Mouse (Mus musculus) telencephalon, adult 2 months (tissue): Measurements from ENCODE around the gene Morn3.
"Not testable (repeated sequence)": the region's sequence is repeated elsewhere in the genome, so short reads cannot be mapped to it uniquely, and the experiment has no call there.

Source experiments
- DNase-seq: peaks from one replicate; pipeline ENCODE4 v3.0.0-alpha.2; 2011; ENCODE audit warnings: low read depth, low spot score

Gene Morn3

DNA sequence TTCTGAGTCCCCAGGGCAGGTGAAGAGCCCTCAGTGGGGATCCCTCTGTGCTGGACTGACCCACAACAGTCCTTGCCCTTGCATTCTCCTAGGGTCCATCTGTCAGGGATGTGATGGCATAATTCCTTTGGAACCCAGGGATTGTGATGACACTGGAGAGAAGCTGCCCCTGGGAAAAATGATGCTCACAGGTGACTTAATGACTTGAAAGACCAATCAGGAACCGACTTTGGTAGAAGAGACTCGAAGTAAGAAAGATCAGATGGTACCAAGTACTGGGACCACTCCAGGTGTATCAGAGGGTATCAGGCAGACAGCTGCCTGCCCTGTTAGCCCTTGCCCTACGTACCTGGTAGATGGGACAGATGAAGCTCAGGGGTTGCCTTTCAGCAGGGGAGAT is at the start of gene Morn3:
Morn3 (minus strand) TSS at position 101 of the 400 bp plus-strand sequence.
- no peak for DNase-seq

- DNase-seq = no peak
Measured at GRCm38 (mm10) chr5:123096299-123096698, 49.5 kb upstream of the Morn3 start.

GRCm38 (mm10) chr5:123094238-123094991 is 47.6 kb upstream of the Morn3 start:
- DNase-seq = no peak

- DNase-seq = no peak
Measured at GRCm38 (mm10) chr5:123093077-123093633, 46.3 kb upstream of the Morn3 start.

DNA sequence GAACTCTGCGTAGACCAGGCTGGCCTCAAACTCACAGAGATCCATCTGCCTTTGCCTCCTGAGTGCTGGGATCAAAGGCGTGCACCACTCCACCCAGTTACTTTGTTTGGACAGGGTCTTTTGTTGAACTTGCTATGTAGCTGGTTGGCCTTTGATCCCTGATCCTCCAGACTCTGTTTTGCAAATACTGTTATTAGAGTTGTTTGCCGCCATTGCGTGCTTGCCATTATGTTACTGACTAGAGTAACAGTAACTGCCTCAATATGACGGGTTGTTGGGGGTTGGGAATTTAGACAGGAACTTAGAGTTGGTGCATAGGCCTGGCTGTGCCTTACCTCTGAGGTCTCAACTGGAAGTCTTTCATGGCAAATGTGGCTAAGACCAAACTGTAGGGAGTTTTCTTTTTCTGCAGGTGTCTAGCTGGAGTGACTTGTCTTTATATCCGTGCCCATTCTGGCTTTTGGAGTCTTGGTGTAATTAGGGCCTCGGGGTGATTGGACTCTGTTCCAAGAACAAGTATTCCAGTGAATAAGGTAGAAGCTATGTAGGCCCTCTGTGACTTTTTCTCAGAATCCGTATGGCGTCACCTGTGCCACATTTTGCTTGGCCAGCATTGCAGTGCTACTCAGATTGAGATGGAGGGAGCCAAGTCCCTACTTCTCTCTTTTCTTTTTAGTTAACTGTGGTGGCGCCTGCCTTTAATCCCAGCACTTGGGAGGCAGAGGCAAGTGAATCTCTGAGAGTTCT is 43.9 kb upstream of the Morn3 start:
- DNase-seq = no peak

DNA sequence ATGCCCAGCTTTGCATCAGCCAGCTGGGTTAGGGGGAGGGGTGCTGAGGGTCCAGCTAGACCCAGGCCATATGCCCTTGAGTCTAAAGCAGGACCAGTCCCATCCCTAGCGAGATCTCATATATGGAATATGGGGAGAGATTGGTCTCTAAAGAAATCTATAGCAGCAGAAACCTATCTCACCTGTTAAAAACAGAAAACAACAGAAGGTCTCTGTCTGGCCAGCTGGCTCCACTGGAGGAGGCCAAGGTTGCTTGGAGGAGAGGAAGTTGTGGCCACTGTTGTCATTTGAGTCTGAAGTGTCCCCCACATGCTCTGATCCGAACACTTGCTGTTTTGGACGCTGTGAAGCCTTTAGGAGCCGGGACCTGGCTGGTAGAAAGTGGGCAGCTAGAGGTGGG is 42.0 kb upstream of the Morn3 start:
- DNase-seq = no peak

GRCm38 (mm10) chr5:123086501-123086900 is 39.7 kb upstream of the Morn3 start:
- DNase-seq = no peak

GRCm38 (mm10) chr5:123083340-123084050 is 36.7 kb upstream of the Morn3 start:
- DNase-seq = no peak

GRCm38 (mm10) chr5:123080510-123080909 is 33.7 kb upstream of the Morn3 start:
- DNase-seq = no peak

- DNase-seq = no peak
Measured at GRCm38 (mm10) chr5:123080041-123080440, 33.2 kb upstream of the Morn3 start.

DNA sequence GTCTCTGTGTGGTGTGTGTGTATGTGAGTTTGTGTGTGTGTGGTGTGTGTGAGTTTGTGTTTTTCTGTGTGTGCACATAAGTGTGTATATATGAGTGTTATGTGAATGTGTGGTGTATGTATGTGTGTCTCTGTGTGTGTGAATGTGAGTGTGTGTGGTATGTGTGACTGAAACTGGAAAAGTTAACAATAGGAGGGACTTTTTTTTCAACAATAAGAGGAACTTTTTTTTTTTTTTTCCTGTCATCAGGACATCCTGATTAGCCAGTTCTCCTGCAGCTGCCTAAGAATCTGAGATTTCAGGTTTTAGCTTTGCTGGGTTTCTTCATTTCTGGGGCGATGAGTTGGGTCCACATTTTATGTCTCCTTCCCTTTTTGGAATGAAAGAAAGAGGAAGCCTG is 32.8 kb upstream of the Morn3 start:
- DNase-seq = no peak

DNA sequence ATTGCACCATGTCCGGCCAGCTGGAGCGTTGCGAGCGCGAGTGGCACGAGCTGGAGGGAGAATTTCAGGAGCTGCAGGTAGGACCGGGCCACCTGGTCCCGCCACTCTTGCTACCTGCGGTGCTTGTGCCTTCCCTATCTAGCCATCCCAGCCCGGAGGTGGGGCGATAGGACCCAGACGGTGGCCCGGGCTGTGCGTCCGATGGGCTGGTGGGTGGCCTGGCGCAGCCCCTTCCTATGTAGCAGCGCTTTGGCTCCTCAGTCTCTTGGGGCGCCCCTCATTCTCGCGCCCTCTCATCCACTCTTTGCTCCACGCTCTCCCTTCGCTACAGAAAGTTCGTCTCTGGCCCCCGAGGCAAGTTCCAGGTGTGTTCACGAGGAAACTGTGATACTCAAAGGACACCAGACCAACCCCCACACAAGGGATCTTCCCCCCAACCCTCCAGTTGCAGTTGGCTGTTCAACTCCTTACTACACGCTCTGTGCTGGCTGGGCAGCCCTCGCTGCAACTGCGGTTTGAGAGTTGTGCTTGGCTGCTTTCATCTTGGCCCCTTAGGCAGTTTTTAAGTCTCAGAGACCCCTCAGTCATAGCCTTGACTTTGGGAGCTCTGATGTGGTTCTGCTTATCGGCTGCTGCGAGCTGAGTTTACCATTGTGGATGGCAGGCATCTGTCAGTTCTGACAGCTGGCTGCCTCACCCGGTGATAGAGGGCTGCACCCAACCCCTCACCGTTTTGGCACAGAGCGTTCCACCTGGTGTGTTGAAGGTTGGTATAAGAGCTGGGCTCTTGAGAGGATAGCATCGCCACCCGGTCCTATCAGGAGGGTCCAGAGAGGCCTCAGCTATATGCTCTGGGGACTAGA is 29.8 kb upstream of the Morn3 start:
- no peak for DNase-seq

- DNase-seq = peak; percentile 72
Measured at GRCm38 (mm10) chr5:123075576-123076418, 29.0 kb upstream of the Morn3 start.

DNA sequence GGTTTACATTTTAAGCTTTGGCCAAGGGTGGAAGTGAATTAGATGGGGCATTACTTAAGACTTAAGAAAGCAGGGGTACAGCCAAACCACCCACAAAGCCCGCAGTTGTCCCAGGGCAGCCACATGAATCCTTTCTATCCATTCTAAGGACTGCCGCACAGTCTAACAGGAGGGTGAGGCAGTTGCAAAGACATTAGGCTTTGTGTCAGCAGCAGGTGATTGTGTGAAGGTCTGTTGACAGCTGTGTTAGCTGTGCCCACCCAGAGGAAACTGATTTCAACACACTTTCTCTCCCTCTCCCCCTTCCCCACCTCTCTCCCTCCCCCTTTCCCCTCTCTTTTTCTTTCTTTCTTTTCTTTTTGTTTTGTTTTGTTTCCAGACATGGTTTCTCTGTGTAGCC is 21.9 kb upstream of the Morn3 start:
- DNase-seq = no peak

- DNase-seq = no peak
Measured at GRCm38 (mm10) chr5:123068115-123068514, 21.3 kb upstream of the Morn3 start, which contains the start of gene Tmem120b. Gene Tmem120b (plus strand): TSS chr5:123068415.

DNA sequence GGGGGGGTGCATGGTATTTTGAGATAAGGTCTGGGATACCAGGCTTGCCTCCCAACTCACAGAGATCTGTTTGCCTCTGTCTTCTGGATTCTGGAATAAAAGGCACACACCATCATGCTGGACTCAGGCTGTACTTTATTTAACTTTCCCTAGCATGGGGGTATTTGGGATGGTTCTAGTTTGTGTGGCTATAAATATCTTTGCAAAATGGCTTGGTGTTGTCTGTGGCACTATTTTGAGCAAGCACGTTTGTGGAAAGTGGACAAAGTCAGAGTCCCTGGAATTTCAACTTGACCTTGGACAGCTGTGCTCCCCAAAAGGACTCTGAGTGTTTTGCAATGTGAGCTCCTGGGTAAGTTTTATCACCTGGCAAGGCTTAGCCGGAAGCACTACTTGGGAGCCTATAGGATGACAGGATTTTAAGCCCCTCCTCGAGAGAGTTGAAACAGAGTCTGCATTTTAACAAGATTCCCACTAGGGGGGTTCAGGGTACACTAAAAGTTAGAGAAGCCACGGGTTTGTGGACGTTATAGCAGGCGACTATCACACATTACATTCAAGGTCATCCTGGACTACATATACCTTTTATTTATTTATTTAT is 20.7 kb upstream of the Morn3 start:
- no peak for DNase-seq

DNA sequence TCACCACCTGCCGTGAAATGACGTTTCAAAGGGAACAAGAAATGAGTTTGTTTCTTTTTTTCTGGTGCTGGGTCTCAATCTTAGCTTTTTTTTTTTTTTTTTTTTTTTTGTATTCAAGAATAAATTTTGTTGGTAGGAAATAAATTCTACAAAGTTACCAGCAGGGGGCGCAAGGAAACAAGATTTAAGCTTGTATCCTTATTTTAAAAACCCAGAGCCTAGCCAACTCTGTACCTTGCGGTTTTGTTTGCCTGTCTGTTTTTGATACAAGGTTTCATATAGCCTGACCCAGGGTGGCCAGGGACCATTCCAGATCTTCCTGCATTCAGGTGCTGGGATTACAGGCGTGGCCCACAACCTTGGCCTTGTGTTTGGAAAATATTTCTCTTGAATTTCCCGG is 17.4 kb upstream of the Morn3 start:
- peak; percentile 89 for DNase-seq

- no peak for DNase-seq
Measured at GRCm38 (mm10) chr5:123063141-123063540, 16.3 kb upstream of the Morn3 start.

DNA sequence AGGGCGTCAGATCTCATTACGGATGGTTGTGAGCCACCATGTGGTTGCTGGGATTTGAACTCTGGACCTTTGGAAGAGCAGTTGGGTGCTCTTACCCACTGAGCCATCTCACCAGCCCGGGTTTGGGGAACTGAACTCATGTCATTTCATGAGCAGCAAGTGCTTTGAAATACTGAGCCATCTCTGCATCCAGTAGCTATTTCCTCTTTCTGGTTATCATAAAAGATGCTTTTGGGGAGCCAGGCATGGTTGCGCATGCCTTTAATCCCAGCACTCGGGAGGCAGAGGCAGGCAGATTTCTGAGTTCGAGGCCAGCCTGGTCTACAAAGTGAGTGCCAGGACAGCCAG is 14.6 kb upstream of the Morn3 start:
- DNase-seq = not testable (repeated sequence)
